8 mouse cellular contexts compared by ENCODE assay signal in the genomic region with DNA sequence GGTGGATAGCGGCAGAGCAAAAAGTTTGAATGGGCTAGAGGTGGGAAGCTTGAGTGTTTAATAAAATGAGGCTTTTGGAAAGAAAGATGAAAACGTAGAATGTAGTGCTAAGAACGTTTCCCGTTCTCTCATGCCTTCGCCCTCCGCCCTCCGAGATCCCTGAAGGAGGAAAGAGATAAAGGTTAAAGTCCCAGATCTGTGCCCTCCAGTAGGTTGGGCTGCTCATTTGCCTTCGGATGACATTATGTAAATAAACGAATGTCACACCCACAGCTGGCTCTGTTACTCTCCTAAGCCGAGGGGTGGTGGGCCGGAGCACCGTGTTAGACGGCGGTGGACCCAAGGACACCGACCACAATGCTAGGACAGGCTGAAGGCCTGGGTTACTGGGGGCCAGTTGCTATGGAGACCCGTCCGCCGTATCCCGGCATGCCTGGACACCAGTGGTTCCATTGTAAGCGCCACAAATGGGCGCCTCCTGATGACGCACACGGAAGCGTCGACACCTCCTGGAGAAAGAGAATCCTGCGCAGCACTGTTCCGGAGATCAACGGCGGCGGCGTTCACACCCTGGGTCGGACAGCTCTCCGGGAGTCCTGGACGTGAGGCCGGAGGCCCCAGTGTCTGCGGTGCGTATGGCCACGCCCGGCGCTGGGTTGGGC. TPM values are rescaled to one million over a fixed set of nuclear protein-coding genes. Genes with fewer than 3 reads are reported as not detected.
DNase-seq lines count a peak whose midpoint lies in the region; ATAC-seq and TF ChIP-seq lines count a peak whose summit lies in the region.

TSS of gene Brms1 (plus strand) at position 493 of the 662 bp plus-strand sequence.

- in situ Hi-C loops in Patski (cut with MboI; ENCODE audit: low pct_unique_long_range_greater_than_20kb): no loop called here

- POLR2A ChIA-PET in Patski (lab: Charles Lee): interaction anchor here (0.6 to 1.1 kb wide), 2 partner anchors 9 to 648 kb away, joined by 4 to 5 read pairs; no protein-coding TSS in a partner anchor

- peak within 1 kb of the TSS; percentile 78 for H3K27ac ChIP-seq in hindbrain, embryonic 13.5 days

- peaks cover 46% of the 10 kb centered on the region for H3K4me1 ChIP-seq in hindbrain, embryonic 13.5 days (replicated peaks)

- TF ChIP-seq CTCF in Patski (IDR thresholded peaks at IDR 0.05): no peak

- no peaks in the 10 kb centered on the region for H3K9me3 ChIP-seq in hindbrain, embryonic 13.5 days

- no peak for DNase-seq in Patski (ENCODE audit: low read depth, low spot score)
- DNase-seq in cerebellum, postnatal 14 days: peak; percentile 91 to 92
- DNase-seq in frontal cortex, postnatal 25 days (ENCODE audit: low spot score in 2 of 2): peak; percentile 84 to 90
- peak; percentile 84 to 88 for DNase-seq in layer of hippocampus, postnatal 25 days (ENCODE audit: extremely low spot score in 1 of 2, low spot score in 1 of 2)
- DNase-seq in lung, postnatal 14 days: peak; percentile 90
- DNase-seq in ovary, postnatal 36 days (ENCODE audit: low spot score): peak; percentile 89
- DNase-seq in thymus, postnatal 14 days: peak; percentile 87

- H3K36me3 ChIP-seq in hindbrain, embryonic 13.5 days: peaks cover 30% of the 10 kb centered on the region

- H3K4me2 ChIP-seq in hindbrain, embryonic 13.5 days: peak within 1 kb of the TSS; percentile 97

- 7% methylated on average over 40 of the region's 40 CpGs for WGBS in hindbrain, embryonic 13.5 days

- H3K4me3 ChIP-seq in hindbrain, embryonic 13.5 days: peak within 1 kb of the TSS; percentile 93

- H3K9ac ChIP-seq in hindbrain, embryonic 13.5 days: peak within 1 kb of the TSS; percentile 94

- H3K27me3 ChIP-seq in Patski: no peaks in the 10 kb centered on the region
- H3K27me3 ChIP-seq in hindbrain, embryonic 13.5 days: no peaks in the 10 kb centered on the region

- CTCF ChIA-PET in Patski (lab: Charles Lee): interaction anchor here (1.2 to 3.6 kb wide), 4 partner anchors 11 to 78 kb away, joined by 3 to 29 read pairs (median 4); partner anchors contain the start of gene Rin1

- peak; percentile 40 for ATAC-seq in Patski
- peak; percentile 68 for ATAC-seq in hindbrain, embryonic 13.5 days (ENCODE audit: low FRiP score)

RNA-seq across cellular contexts. Expression of gene Brms1, which starts in this region (rescaled TPM):
- polyA plus RNA-seq in Patski (2021): 56.8 TPM
- 46.0 and 48.2 TPM in 2 replicates for polyA plus RNA-seq in hindbrain, embryonic 13.5 days (2015; fragmentation: Nextera tagmentation; extraction: Ambion mirVana)
- total RNA-seq in layer of hippocampus, postnatal 25 days (2021): 10 to 100 TPM; 19.2 to 21.4 TPM
